Mouse (Mus musculus) adipose tissue, adult 10 weeks (tissue): Measurements from ENCODE around the gene A730015C16Rik. TPM values are rescaled to one million over a fixed set of nuclear protein-coding genes. Genes with fewer than 3 reads are reported as not detected.

Experiments
- polyA plus RNA-seq: library from polyadenylated mRNA; stranded (reverse); fragments of 350-450 nt; fragmentation: Illumina TruSeq; extraction: RNeasy Lipid Tissue Mini Kit (QIAGEN cat#74804); gene quantifications from one replicate; pipeline ENCODE4 v1.2.3, GENCODE M21; 2014; ENCODE audit warnings: low read depth, low replicate concordance

A730015C16Rik gene
- not detected for polyA plus RNA-seq

GRCm38 (mm10) chr4:108848505-108848848 lies at the start of gene A730015C16Rik:
Gene A730015C16Rik (minus strand): TSS chr4:108848619.

GRCm38 (mm10) chr4:108878963-108879822 lies 30.8 kb upstream of the A730015C16Rik start, which contains the start of gene Rab3b:
Gene Rab3b (plus strand): TSS chr4:108879063.

GRCm38 (mm10) chr4:108847715-108848504 lies 509 bp downstream of the A730015C16Rik start, which contains the start of gene Kti12:
Gene Kti12 (plus strand): TSS chr4:108847785.

DNA sequence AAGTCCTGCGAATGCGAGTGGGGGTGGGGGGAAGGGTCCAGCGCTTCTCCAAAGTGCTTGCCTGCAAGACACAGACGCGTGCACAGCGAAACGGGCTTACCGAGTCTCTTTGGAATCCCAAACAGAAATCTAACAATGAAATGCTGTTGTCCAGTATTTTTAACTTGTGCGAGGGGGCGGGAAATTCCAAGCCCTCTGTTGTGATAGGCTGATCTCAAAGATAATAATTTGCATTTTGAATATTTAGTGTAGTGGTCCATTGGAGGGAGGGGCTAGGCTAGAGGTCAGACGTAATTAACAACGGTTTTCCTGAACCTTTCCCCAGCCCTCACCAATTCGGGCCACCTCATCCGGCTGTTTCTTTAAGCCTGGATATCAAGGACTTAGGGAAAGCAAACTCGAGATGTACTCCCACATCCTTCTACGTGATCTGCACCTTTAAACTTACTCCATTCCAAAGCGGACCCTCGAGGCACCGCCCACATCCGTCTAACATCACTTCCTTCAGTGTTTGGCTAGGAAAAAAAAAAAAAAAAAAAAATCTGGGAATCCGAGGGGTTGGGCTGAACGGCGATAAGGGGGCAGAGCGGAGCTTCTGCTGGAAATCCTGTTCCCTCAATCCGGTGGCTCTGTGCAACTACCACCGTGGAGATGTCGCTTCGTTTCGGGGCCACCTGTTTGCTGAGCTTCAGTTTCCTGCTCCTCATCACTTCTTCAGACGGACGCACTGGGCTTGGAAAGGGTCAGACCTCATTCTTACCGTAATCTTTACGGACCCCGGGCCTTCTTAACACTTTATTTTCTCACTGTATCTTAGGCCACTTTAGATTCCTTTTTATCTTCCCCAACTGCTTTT lies 14.1 kb downstream of the A730015C16Rik start, which contains the start of gene Txndc12:
TSS of gene Txndc12 (plus strand) at position 487 of the 856 bp plus-strand sequence.

DNA sequence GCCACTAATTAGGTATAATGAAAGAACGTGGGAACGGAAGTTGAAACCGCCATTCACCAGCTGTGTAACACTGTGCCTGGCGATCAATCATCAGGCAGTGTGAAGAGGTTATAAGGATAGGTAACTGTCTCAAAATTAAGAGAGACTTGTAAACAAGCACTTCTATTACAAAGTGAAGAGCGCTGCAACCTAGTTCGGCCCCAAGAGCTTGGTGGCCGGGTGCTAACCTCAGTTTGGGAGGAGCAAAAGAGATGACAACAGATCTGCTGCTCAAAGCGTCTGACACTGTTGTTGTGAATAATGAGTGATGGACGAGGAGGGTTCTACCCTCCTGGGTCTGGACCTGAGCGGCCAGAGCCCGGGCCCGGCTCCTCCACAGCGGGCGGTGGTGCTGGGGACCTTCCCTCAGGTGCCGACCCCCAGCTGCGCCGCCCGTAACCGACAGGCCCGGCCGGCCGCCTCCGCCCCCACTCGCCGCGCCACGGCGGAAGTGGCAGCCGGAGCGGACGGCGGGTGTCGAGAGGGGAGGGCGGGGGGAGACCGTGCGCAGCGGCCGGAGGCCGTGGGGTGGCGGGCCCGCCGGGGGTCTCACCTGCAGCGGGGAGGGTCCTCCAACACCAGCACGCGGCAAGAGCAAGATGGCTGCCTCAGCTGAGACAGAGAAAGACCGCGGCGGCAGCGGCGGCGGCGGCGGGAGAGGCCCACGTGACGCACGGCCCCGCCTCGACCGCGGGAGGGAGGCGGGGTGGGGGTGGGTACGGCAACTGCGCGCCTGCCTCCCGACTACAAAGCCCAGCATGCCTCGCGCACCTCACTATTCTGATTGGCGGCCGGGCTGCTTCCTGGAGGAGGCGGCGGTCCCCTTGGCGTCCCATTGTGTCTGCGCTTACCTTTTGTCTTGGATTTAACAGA lies 15.2 kb downstream of the A730015C16Rik start, which contains the start of gene Btf3l4:
TSS of gene Btf3l4 (minus strand) at position 699 of the 912 bp plus-strand sequence.

Other genes with a start within 250 kb of the A730015C16Rik start
- 39.2 TPM for gene Cc2d1b, start 228.7 kb downstream of the A730015C16Rik start, polyA plus RNA-seq
- 0.16 TPM for gene 3110021N24Rik, start 129.0 kb downstream of the A730015C16Rik start, polyA plus RNA-seq
- 9.0 TPM for gene Zfyve9, start 67.8 kb downstream of the A730015C16Rik start, polyA plus RNA-seq
- 103 TPM for gene Btf3l4, start 15.0 kb downstream of the A730015C16Rik start, polyA plus RNA-seq
- gene Txndc12, start 14.0 kb downstream of the A730015C16Rik start, polyA plus RNA-seq, result 41.1 TPM
- 16.1 TPM for gene Kti12, start 834 bp downstream of the A730015C16Rik start, polyA plus RNA-seq
- 3.3 TPM for gene Rab3b, start 30.4 kb upstream of the A730015C16Rik start, polyA plus RNA-seq
- 88.3 TPM for gene Nrd1, start 152.0 kb upstream of the A730015C16Rik start, polyA plus RNA-seq